ENCODE assay signal across 19 mouse cellular contexts in genomic region chr3:69907564-69907963, GRCm38 (mm10). TPM values are rescaled to one million over a fixed set of nuclear protein-coding genes. Genes with fewer than 3 reads are reported as not detected.
DNase-seq lines count a peak whose midpoint lies in the region; ATAC-seq and TF ChIP-seq lines count a peak whose summit lies in the region.
"Had no signal": no experiment of that assay in that cellular context is flagged by ENCODE, and none has a peak within 500 bp of the region (broad histone marks: within the 10 kb centered on the region; RNA-seq: fewer than 3 reads in every experiment).

No protein-coding gene starts in this region.

- POLR2A ChIA-PET in Patski (lab: Charles Lee) = no interaction called here

- in situ Hi-C loops in Patski (cut with MboI; ENCODE audit: low pct_unique_long_range_greater_than_20kb) = no loop called here

- ATAC-seq in limb, embryonic 13.5 days (ENCODE audit: low FRiP score, low read depth) = 0 out of 2 replicates have a peak, but pooled peaks have one; percentile 42
- peak; percentile 17 for ATAC-seq in Patski
- peak; percentile 57 for ATAC-seq in hindbrain, embryonic 16.5 days

- H3K9me3 ChIP-seq in limb, embryonic 13.5 days = no peaks in the 10 kb centered on the region
- H3K9me3 ChIP-seq in limb, embryonic 10.5 days (replicated peaks) = no peaks in the 10 kb centered on the region
- no peaks in the 10 kb centered on the region for H3K9me3 ChIP-seq in hindbrain, embryonic 16.5 days (ENCODE audit: control insufficient read depth, low read length)
- H3K9me3 ChIP-seq: embryonic facial prominence, embryonic 13.5 days had no signal

- H3K27me3 ChIP-seq in limb, embryonic 13.5 days = no peaks in the 10 kb centered on the region
- H3K27me3 ChIP-seq in limb, embryonic 10.5 days (ENCODE audit: low read depth, poor library complexity, severe bottlenecking) = no peaks in the 10 kb centered on the region
- peaks cover 50% of the 10 kb centered on the region for H3K27me3 ChIP-seq in Patski
- H3K27me3 ChIP-seq in hindbrain, embryonic 16.5 days (replicated peaks; ENCODE audit: control insufficient read depth, insufficient read depth, low read length) = no peaks in the 10 kb centered on the region
- H3K27me3 ChIP-seq: embryonic facial prominence, embryonic 13.5 days had no signal

- H3K9ac ChIP-seq in limb, embryonic 13.5 days = no peak overlapping the region
- no peak overlapping the region for H3K9ac ChIP-seq in hindbrain, embryonic 16.5 days (ENCODE audit: low read depth, low read length)
- H3K9ac ChIP-seq: embryonic facial prominence, embryonic 13.5 days had no signal

- WGBS in limb, embryonic 13.5 days = 32% methylated on average over 6 of the region's 6 CpGs
- WGBS in limb, embryonic 10.5 days = 53% methylated on average over 6 of the region's 6 CpGs
- 49% methylated on average over 6 of the region's 6 CpGs for WGBS in hindbrain, embryonic 16.5 days

- no peak for TF ChIP-seq CTCF in Patski (IDR thresholded peaks at IDR 0.05)

- no peaks in the 10 kb centered on the region for H3K36me3 ChIP-seq in limb, embryonic 13.5 days
- no peaks in the 10 kb centered on the region for H3K36me3 ChIP-seq in limb, embryonic 10.5 days
- H3K36me3 ChIP-seq in hindbrain, embryonic 16.5 days (ENCODE audit: control insufficient read depth, insufficient read depth, low read length) = no peaks in the 10 kb centered on the region
- H3K36me3 ChIP-seq: embryonic facial prominence, embryonic 13.5 days had no signal

- H3K4me1 ChIP-seq in limb, embryonic 13.5 days = peaks cover 5% of the 10 kb centered on the region
- H3K4me1 ChIP-seq in limb, embryonic 10.5 days = peaks cover 10% of the 10 kb centered on the region; the same call in 1 of the 2 replicates
- no peaks in the 10 kb centered on the region for H3K4me1 ChIP-seq in hindbrain, embryonic 16.5 days (ENCODE audit: control insufficient read depth, insufficient read depth, low read depth, low read length)
- H3K4me1 ChIP-seq: embryonic facial prominence, embryonic 13.5 days had no signal

- no peak overlapping the region for H3K27ac ChIP-seq in limb, embryonic 13.5 days
- no peak overlapping the region for H3K27ac ChIP-seq in limb, embryonic 10.5 days
- H3K27ac ChIP-seq in hindbrain, embryonic 16.5 days (ENCODE audit: low read depth, low read length) = no peak overlapping the region
- H3K27ac ChIP-seq: embryonic facial prominence, embryonic 13.5 days had no signal

- CTCF ChIA-PET in Patski (lab: Charles Lee) = interaction anchor here (1.3 kb wide), 1 partner anchor 662 kb away, joined by 3 read pairs; no protein-coding TSS in a partner anchor

- no peak overlapping the region for H3K4me3 ChIP-seq in limb, embryonic 13.5 days
- no peak overlapping the region for H3K4me3 ChIP-seq in limb, embryonic 10.5 days
- H3K4me3 ChIP-seq in hindbrain, embryonic 16.5 days (ENCODE audit: low read length) = no peak overlapping the region
- H3K4me3 ChIP-seq: embryonic facial prominence, embryonic 13.5 days had no signal

- H3K4me2 ChIP-seq in limb, embryonic 13.5 days (replicated peaks) = no peak overlapping the region
- no peak overlapping the region for H3K4me2 ChIP-seq in hindbrain, embryonic 16.5 days (ENCODE audit: low read length)

- DNase-seq in cerebellum, postnatal 14 days = peak; percentile 51 to 54
- no peak for DNase-seq in cerebellum, adult 9-11 months
- DNase-seq in limb, embryonic 10.5 days (ENCODE audit: low spot score) = no peak
- DNase-seq in Patski (ENCODE audit: low read depth, low spot score) = no peak
- no peak for DNase-seq in layer of hippocampus, adult 9-10 months (ENCODE audit: low spot score)
- no peak for DNase-seq in lung, adult 18-20 months
- DNase-seq: adrenal gland, postnatal 36 days; cerebellum, adult 18-20 months; gastrocnemius, postnatal 25 days; kidney, adult 11 months; layer of hippocampus, postnatal 36 days; liver; lung, postnatal 14 days; right cerebral cortex, postnatal 4 days; thymus, adult 2 months had no signal

RNA-seq across cellular contexts. Expression of gene Sptssb, which starts 47.8 kb away (rescaled TPM):
- 0.31 and 0.47 TPM in 2 replicates for polyA plus RNA-seq in limb, embryonic 13.5 days (2015; fragmentation: Nextera tagmentation; extraction: Ambion mirVana)
- polyA plus RNA-seq in limb, embryonic 10.5 days (2016; fragmentation: Nextera tagmentation; extraction: Ambion mirVana) = 0.50 and 1.2 TPM in 2 replicates
- polyA plus RNA-seq in Patski (2021) = 0.08 TPM
- polyA plus RNA-seq in hindbrain, embryonic 16.5 days (2015; fragmentation: Nextera tagmentation; extraction: Ambion mirVana) = 1.6 and 2.1 TPM in 2 replicates
- polyA plus RNA-seq: CD4-positive, CD25-positive, alpha-beta regulatory T cell, adult 4 months had no signal

Comparison
In these comparisons a context has a peak if more than half of its experiments do, and no peak if none do; other contexts are left out.
1. DNase-seq: peak in cerebellum, postnatal 14 days (2 of 2); none in cerebellum, adult 9-11 months (single experiment), limb, embryonic 10.5 days (single experiment), Patski (single experiment), layer of hippocampus, adult 9-10 months (single experiment) and lung, adult 18-20 months (0 of 2).
2. Peak in every context shown above with its lines, with median percentiles within 50 percentile points of each other: ATAC-seq.